Mouse (Mus musculus) mesoderm, embryonic 11.5 days (tissue): ENCODE measurements around the gene Col27a1.

ENCODE experiments used
- DNase-seq: peaks from one replicate; pipeline ENCODE4 v3.0.0-alpha.2; 2012; ENCODE audit warnings: low read depth, low spot score

The Col27a1 gene

GRCm38 (mm10) chr4:63260506-63260905, 46.7 kb downstream of the Col27a1 start:
- no peak for DNase-seq

DNA sequence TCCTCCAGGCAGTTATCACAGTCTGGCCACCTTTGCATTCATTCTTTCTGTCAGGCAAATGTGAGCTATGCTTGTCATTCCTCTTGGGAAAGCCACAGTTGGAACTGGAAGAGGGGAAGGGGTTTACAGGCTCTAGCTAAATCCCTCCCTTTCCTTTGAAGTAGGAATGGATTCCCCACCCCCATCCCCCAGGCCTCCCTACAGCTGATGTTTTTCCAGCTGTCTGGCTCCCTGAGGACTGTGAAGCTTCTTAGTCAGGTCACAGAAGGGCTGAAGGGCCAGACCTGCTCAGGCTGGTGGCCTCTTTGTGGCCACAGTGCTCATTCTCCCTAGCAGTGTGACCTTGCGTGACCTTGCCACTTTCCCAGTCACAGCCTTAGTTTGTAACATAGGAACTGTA, 49.1 kb downstream of the Col27a1 start:
- peak; percentile 76 for DNase-seq

DNA sequence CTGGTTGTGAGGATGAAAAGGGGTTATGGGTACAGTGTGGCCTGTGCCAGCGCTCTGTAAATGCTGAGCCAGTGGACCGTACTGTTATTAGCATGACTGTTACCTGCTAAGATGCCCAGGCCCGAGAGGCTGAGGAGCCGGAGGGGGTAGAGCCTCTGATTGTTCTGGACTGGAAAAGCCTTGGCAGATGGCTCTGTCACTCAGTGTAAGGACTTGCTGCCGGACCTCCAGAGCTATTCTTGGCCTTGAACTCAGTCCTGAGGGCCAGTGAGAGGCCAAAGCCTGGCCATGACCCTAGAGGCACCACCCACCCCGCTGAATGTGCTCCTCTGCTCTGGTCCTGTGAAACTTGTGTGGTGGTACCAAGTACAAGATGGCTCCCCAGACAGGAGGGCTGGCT, 52.5 kb downstream of the Col27a1 start:
- DNase-seq: no peak

DNA sequence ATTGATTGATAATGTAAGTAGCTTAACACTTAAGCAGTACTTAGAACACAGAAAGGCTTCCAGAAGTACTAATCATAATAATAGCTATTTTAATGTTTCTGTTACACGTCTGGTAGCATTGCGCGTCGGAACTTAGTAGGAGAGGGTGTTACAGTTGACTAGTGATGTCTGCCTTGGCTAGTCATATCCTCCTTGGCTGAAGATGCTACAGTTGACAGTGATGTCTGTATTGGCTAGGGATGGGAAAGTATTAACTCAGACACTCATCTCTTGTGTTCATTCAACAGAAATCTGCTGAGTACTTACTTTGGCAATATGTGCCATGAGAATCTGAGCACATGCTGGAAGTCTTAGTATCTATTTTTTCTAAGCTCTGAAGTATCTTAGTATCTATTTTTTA, 53.3 kb downstream of the Col27a1 start:
- no peak for DNase-seq

DNA sequence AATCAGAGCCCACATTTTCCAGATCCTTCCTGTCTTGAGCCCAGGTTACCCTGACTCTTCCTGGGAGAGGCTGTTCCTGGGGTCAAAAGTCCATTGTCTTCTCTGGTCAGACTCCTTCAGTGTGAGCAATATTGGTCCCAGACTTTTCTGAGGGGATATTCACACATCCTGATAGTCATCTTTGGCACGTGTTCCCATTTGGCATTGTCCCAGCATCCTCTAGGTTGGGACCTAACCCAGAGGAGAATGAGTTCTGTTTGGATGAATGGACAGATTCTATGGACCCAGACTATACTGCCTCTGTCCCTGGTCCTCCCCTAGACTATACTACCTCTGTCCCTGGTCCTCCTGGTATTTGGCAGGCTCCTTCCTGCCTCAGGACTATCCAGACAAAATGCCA, 53.8 kb downstream of the Col27a1 start:
- DNase-seq: no peak

DNA sequence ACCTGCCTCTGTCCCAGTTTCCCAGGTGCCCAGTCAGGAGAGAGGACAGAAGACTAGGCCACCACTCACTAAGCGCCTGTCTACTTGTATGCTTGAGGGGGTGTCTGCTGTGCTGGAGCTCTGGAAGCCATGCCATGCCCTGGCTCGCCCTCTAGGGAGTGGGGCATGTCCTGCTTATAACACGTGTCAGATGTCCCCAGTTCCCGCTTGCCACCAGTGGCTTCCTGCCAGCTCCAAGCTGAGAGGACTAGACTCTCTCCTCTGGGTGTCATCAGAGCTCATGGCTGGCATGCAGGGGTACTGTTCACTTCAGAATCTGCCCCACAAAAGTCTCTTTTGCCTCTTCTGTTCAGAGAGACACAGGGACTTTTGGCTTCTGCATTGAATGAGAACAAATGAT, 55.0 kb downstream of the Col27a1 start:
- no peak for DNase-seq

- DNase-seq: no peak
Observed at GRCm38 (mm10) chr4:63274516-63274915, 60.7 kb downstream of the Col27a1 start.

DNA sequence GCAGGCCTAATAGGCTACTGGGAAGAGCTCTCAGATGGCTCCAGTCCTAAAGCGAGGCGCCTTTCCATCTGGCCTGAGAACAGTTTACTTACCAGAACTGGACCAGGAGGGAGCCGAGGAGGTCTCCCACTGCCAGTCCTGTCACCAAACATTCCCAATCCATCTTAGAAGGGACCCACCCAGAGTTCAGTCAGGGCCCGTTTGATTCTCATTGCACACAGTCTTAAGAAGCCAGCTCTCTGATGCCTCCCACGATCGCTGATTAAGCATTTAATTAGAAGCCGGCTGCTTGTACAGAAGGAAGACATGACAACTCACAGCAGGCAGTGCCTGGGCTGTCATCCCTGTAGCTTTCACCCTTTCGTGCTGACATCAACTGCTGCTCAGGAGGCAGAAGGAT, 61.4 kb downstream of the Col27a1 start:
- DNase-seq: no peak

DNA sequence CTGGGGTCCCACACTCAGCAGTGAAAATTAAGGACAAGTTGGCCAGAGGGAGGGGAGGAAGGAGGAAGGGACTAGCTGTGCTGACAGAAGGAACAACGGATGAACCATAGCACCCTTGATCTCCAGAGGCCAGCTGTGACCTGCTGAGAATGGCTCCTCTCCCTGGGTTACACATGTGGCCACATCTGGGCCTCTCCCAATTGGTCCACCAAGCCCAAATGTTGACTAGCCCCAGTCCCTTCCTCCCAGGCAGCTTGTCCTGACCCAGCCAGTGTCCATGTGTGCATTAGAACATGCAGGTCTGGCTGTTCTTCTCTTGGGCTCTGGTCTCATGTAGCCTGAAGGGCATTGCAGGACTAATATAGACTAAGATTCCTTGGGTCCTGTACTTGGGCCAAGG, 62.8 kb downstream of the Col27a1 start:
- DNase-seq: no peak

DNA sequence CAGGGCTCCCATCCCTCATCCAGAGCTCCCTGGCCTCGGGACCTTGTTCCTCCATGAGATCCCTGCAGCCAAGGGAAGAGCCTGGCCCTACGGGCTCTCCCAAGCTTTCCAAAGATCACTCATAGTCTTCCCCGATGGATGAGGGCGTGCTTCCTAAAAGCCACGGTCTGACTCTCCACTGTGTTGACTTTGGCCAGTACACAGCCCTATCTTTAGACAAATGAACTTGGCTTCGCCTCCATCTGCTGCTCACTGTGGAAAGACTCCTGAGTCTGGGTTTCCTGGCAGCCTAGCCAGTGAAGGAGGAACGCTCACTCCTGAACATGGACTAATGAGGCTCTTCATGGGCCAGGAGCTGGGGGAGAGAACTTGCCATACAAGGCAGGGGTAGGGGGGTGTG, 65.0 kb downstream of the Col27a1 start:
- DNase-seq: no peak

DNA sequence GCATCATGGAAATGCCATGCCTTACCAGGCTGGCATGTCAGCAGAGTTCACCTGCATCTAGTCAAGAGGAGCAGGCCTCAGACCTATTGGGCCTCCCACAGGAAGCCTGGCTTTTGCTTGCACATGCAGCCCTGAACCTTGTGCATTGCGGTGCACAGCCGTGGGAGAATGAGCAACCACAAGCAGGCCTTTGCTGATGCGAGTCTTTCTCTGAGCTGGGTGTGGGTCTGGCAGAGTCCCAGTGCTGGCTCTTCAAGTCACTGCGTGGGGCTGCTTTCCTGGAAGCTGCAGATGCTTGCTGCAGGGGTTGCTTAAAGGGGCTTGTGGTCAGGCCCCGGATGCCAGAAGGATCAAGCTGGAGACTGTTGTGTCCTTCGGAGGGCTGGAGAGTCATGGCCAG, 67.9 kb downstream of the Col27a1 start:
- DNase-seq: no peak

DNA sequence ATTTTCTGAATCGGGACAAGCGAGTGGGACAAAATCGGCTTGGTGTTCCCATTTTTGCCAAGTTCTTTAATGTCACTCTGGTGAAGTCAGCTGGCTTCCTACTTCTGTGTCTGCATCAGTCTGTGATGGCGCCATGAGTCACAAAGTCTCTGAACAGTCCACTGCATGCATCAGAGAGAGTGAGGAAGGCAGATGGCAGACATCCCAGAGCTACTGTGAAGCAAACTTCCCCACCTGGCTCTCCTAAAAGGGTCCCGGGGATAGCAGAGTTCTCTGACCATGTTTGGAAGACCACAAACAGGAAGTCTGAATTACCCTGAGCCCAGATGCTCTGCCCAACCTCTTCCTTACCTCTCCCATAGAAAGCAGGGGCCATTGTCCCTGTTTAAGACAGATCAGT, 69.5 kb downstream of the Col27a1 start:
- DNase-seq: no peak

GRCm38 (mm10) chr4:63286034-63286433, 72.2 kb downstream of the Col27a1 start:
- DNase-seq: no peak

- DNase-seq: no peak
Observed at GRCm38 (mm10) chr4:63288497-63288896, 74.7 kb downstream of the Col27a1 start.

- no peak for DNase-seq
Observed at GRCm38 (mm10) chr4:63290081-63290480, 76.3 kb downstream of the Col27a1 start.

DNA sequence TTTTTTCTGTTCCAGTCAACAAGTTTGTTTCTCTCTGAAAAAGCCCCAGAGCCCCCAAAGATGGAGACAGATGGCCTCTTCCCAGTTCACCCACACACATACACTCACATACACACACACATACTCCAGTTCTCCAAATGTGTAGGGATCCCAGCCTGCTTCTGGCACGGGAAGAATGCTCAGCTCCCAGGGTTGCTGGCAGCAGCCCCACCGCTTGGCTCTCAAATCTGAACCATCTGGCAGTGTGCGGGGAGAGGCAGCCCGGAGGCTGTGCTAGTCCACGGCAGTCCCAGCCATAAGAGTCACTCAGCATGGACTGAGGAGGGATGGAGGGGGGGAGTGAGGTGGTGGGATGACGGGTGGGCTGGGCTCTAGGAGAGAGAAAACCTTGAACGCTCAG, 77.3 kb downstream of the Col27a1 start:
- DNase-seq: peak; percentile 30

GRCm38 (mm10) chr4:63291658-63292057, 77.9 kb downstream of the Col27a1 start:
- no peak for DNase-seq

GRCm38 (mm10) chr4:63295641-63296040, 81.8 kb downstream of the Col27a1 start:
- DNase-seq: no peak

DNA sequence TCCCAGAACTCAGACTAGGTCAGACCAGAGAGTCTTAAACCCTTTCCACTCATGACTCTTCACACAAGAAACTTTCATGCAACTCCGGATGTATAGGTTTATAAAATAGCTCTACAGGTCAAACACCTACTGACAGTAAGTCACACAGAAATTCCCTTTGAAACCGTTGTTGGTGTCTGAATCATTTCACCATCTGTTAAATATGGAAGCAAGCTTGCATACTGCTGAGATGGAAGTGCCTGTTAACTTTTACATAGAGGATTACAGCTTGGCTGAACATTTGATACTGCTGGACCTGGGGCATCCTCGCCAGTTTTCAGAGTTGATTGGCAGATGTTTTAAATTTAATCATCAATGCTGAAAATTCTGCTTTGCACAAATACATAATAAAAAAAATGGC, 82.5 kb downstream of the Col27a1 start:
- DNase-seq: no peak

- no peak for DNase-seq
Observed at GRCm38 (mm10) chr4:63296876-63297275, 83.1 kb downstream of the Col27a1 start.

- DNase-seq: no peak
Observed at GRCm38 (mm10) chr4:63298191-63298590, 84.4 kb downstream of the Col27a1 start.

- no peak for DNase-seq
Observed at GRCm38 (mm10) chr4:63302641-63303040, 88.8 kb downstream of the Col27a1 start.

DNA sequence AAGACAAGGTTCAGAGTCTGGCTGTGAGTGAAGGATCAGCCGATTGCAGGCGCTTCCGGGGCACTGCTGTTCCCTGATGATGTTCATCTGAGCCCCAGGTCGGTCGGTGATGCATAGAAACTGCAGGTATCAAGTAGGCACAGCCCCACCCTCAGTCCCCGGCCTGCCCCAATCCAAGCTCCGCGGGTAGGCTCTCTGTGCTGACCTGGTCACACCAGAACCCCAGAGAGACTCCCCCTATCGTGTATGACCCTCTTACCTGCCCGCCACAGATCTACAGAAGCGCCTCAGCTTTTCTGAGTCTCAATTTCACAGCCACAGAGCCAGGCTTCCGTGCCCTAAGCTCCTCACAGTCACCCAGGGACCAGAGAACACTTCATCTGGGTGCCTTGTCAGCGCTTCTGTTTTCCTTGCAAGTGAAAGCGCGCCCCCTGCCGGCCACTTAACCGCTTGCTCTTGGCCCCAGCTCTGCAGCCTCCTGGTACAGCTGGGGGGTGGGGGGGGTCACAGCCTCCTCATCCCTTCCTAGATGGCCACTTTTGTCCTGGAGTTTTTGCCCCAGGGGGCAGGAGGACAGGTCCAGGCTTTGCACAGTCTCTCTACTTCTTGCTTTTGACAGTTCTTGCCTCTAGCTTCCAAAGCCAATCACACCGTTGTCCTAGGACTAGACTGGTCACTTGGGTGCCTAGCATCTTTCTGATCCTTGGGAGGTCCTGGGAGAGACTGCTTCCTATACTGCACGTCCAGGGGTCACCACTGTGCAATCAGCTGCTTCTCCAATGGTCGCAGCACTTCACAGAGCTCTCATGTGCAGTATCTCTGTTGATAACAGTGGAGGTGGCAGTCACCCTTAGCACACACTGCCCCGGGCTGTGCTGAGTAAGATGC, 93.6 kb downstream of the Col27a1 start:
- DNase-seq: peak; percentile 88

DNA sequence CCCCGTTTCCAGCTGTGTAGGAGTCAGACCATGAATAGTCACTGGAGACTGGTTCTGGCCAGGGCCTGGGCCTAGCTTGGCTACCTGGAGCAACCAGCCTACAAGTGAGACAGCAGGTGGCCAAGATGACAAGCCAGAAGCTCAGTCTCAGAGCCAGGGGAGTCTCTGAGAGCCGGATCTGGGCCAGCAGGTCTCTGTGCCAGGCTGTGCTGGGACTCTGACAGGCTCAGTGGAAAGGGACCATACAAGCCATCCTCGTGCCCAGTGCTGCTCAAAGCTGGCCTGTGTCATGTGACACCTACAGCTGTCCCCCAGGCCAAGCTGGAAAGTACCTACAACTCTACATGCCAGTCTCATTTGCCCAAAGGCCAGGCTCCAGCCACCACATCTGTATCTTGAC, 94.5 kb downstream of the Col27a1 start:
- no peak for DNase-seq
